Mouse (Mus musculus) thymus, adult 18-20 months (tissue): ENCODE measurements around the gene Ctnna3.
"Not testable (repeated sequence)": the region's sequence is repeated elsewhere in the genome, so short reads cannot be mapped to it uniquely, and the experiment has no call there.

Experiments
- DNase-seq, 2 experiments: peaks; one replicate each; pipeline ENCODE4 v3.0.0; 2022; ENCODE audit warnings: mixed read lengths in 2 of 2

The Ctnna3 gene

DNA sequence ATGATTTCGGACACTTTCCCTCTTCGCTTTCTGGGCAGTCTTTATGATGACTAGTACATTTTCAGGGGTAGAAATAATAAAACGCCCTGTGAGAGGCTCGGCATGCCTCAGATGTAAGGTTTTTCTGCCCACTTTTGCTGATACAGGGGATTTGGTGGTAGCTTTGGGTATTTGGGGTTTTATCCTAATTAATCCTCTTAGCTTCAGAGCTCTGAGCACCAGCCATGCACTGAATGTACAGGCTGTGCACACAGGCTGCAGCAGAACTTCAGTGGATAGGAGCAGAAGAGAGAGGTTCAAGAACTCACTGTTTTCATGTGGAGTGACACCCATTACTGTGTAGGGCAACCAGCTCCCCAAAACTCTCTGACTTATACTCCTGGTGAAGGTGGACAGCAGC, 1231.3 kb downstream of the Ctnna3 start:
- no peak for DNase-seq

- no peak for DNase-seq
Observed at GRCm38 (mm10) chr10:64671469-64671868, 1241.6 kb downstream of the Ctnna3 start.

DNA sequence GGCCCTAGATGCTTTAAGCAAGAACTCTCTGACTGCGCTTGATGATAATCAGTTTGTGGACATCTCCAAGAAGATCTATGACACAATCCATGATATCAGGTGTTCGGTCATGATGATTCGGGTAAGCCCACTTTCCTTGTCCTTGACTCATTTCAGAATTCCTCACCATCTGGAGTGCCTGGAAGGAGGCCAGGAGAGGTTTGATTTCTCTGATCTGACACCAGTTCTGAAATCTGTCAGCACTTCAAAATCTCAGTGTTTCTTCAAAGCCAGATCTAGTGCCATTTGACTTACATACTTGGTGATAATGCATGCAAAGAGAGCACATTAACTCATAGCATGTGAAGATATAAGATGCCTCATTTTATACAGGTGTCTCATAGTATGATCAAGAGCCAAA, 1245.9 kb downstream of the Ctnna3 start:
- no peak for DNase-seq

GRCm38 (mm10) chr10:64710017-64710416, 1280.1 kb downstream of the Ctnna3 start:
- DNase-seq, result no peak

DNA sequence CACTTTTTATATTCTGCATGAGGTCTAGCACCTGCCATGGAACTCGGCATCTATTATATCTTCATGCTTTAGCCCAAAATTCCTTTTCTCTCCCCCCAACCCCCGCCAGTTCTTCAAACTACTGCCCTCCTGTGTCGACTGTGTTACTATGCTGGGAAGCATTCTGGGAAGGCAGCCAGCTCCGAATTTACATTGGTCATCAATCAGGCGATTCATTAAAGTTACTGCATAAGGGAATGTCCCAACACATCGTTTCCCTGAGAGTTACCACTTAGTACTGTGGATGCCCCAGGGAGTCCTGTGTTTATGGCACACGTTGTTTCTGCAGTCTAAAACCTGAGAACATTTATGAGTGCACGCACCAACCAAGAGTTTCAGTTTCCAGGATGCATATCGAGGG, 1288.1 kb downstream of the Ctnna3 start:
- DNase-seq, result no peak

GRCm38 (mm10) chr10:64735692-64736091, 1305.8 kb downstream of the Ctnna3 start:
- no peak for DNase-seq

GRCm38 (mm10) chr10:64736616-64737015, 1306.7 kb downstream of the Ctnna3 start:
- no peak for DNase-seq

DNA sequence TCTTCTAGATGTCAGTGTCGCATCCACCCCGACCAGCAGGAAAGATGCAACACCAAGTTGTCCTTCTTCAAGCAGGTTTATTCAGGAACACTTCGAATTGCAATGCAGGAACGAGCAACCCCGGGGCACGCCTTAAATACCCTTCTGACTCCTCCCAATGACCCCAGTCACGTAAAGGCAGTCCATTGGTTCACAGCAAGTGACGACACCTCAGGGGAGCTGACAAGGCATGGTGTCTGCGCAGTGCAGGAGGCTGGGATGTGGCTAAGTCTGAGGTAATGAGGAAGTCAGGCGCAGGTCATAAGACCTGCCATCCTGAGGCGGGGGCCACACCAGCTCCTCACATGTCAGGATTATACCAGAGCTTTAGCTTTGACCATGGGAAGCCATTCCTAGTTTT, 1311.8 kb downstream of the Ctnna3 start:
- not testable (repeated sequence) for DNase-seq

DNA sequence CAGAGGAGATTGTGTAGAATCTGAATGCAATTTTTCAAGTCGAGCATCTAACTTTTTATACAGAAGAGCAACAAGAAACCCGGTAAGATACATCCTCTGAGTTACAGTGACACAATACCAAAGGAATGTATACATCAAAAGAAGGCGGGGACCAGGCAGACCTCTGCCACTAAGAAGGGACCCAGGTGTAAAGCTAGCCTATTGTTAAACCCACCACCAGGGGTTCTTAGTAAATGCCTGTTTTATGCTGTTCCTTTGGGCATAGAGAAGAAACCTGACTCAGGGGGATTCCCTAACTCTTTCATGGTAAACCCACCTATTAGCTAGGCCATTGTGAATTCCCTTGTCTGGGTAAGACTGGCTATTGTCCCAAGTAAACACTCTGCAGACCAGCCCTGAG, 1314.2 kb downstream of the Ctnna3 start:
- DNase-seq, result not testable (repeated sequence)

- no peak for DNase-seq
Observed at GRCm38 (mm10) chr10:64748651-64749050, 1318.8 kb downstream of the Ctnna3 start.

DNA sequence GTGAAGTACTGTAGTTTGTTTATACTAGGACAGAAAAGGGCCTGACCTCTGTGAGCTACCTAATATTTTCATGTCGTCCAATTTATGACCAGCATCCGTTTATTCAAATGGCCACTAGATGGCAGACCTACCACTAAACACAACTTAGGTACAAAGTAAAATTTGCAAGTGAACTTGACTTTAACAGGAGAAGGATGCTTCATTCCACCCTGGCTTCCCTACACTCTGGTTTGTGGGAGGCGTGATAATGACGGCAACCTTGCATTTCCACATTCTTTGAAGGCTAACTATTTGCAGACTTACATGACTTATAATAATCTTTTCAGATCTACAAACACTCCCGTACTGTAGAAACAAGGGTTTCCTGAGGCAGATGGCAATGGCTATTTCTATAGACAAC, 1320.9 kb downstream of the Ctnna3 start:
- no peak for DNase-seq

DNA sequence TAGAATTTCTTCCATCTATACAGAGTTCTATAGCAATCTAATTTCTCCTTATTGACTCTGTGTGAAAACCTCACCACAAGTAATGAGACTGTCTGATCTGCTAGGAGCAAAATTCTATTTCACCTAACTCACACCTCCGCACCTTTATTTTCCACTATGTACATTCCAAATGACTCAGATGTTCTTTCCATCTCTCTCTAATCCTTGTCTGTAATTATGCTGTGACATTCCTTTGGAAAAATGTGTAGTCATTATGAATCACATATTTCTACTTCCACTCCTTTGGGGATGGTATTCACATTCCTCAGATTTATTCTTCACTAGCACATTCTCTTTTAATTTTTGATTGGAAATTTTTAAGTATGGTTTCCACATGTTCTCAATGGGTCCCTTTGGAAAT, 1406.4 kb downstream of the Ctnna3 start:
- no peak for DNase-seq

DNA sequence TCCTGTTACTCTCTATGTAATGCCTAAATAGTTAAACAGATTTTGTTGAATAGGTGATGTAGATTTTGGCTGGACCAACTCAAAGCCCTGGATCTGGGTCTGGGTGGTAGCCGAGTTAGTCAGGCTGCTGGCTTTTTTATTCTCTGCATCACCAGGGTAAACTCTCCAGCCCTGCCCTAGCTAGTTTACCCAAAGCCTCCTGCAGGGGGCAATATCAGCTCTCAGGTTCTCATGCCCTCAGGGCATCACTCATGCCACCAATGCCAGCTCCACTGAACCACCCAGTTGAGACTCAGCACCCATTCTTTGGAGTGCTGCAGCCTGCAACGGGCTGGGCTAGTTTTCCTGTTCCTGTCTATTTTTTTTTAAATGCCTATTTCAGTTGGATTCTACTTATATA, 1431.5 kb downstream of the Ctnna3 start:
- no peak for DNase-seq

- no peak for DNase-seq
Observed at GRCm38 (mm10) chr10:64870888-64871287, 1441.0 kb downstream of the Ctnna3 start.

- DNase-seq, result no peak
Observed at GRCm38 (mm10) chr10:64876506-64876905, 1446.6 kb downstream of the Ctnna3 start.

- no peak for DNase-seq
Observed at GRCm38 (mm10) chr10:64879860-64880259, 1450.0 kb downstream of the Ctnna3 start.

- no peak for DNase-seq
Observed at GRCm38 (mm10) chr10:64886946-64887345, 1457.0 kb downstream of the Ctnna3 start.

- no peak for DNase-seq
Observed at GRCm38 (mm10) chr10:64892458-64892857, 1462.6 kb downstream of the Ctnna3 start.

DNA sequence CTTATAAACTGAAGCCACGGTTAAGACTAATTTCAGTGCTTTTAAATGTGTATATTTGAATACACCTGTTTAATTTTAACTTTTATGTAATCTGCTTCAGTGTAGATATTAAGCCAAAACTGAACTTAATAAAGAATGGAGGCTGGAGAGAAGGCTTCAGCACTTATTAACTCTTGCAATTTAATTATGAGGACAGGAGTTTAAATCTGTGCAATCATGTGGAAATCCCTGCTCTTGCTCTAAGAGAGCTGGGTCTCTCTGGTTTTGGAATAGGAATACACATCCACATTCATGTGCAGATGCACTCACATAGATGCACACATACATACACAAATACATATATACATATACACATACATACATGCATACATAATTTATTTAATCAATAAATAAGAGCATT, 1468.8 kb downstream of the Ctnna3 start:
- DNase-seq, result no peak

GRCm38 (mm10) chr10:64901726-64902125, 1471.8 kb downstream of the Ctnna3 start:
- no peak for DNase-seq

- no peak for DNase-seq
Observed at GRCm38 (mm10) chr10:64940975-64941374, 1511.1 kb downstream of the Ctnna3 start.

DNA sequence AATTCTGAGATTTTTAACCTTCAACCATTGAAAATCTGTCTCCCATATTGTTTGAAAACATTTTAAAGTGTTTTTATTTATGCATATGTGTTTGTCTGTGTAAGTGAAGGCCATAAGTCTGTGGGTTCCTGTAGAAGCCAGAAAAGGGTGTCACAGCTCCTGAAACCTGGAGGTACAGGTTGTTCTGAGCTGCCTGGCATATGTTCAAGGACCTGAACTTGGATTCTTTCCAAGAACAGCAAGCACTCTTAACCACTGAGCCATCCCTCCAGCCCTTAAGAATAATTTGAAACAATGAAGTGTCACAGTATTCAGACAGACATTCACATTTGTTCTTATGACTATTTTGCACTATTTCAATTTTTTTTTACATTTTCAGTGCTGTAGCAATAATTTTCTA, 1528.5 kb downstream of the Ctnna3 start:
- no peak for DNase-seq

DNA sequence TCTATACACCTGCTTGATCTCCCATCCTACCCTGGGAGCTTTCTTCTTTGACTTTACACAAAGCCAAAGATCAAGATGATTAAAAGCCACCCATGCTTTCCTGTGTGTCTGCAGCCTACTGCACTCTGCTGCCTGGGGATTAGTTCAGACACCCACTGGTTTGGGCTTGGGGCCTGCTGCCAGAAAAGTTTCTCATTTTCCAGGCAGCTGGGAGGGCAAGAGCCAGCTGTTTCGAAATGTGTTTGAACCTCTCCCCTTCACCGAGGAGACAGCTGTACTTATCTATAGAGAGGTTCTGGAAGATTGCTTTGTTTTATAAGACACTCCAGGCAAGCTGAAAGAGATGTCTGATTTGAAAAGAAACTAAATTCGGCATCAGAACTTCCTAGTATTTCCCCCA, 1563.0 kb downstream of the Ctnna3 start:
- DNase-seq, result no peak

- DNase-seq, result no peak
Observed at GRCm38 (mm10) chr10:65013525-65013924, 1583.6 kb downstream of the Ctnna3 start.

DNA sequence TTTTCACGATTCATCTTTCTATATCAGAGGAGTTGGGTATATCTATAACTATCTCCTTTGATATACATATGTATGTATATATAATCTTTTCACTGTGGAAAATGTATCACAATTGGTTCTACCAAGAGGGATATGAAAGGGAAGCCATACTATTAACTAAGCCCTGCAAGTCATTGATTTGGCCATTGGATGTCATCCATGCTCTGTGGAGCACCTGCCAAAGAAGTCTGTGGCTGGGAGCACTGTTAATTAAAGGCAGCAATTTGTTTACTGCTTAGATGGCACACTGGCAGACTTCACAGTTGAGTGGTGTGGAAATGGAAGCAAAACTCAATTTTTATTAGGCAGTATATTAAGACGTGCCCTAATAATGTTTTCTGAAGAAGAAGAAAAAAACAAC, 1592.8 kb downstream of the Ctnna3 start:
- DNase-seq, result no peak

- DNase-seq, result not testable (repeated sequence)
Observed at GRCm38 (mm10) chr10:65033516-65033915, 1603.6 kb downstream of the Ctnna3 start.
